Comparison of ENCODE assay signal across 8 mouse cellular contexts in the genomic region with DNA sequence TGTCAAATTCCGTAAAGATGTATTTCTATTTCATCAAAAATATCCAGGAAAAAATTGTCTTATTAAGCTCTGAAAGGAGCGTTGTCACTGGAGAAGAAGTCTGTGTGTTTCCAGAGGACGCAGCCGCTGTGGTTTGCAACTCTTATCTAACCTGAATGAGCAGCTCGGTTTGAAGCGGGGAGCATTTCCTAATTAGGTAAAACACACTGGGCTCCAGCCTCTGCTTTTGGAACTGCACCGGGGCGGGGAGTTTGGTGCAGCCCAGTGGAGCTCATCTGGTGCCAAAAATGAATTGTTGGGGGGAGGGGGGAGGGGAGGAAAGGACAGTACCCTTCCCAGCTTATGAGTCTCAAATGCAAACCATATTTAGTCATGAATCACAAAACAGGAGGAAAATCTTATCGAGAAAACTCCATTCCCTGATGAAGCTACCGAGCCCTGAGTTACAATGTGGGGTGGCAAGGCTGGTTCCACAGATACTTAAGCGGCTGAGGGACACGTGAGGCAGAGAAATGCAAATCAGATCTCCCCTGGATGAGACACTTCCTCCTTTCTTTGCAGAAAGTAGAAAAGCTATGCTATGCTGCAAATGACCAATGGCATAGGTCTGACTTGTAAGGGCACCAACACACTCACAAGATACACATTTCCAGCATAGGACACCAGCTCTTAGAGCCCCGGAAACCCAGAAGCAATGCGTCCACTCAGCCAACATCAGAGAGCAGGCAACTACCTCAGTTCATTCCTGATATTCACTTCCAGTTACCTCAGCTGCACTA. TPM values are rescaled to one million over a fixed set of nuclear protein-coding genes. Genes with fewer than 3 reads are reported as not detected.
A peak's percentile ranks its signal among the peaks of the same experiment; 100 is the strongest.
DNase-seq lines count a peak whose midpoint lies in the region; ATAC-seq and TF ChIP-seq lines count a peak whose summit lies in the region.

No protein-coding gene starts in this region.

- no peaks in the 10 kb centered on the region for H3K4me1 ChIP-seq in midbrain, embryonic 16.5 days (ENCODE audit: control insufficient read depth, insufficient read depth, low read length)
- no peaks in the 10 kb centered on the region for H3K4me1 ChIP-seq in midbrain, embryonic 15.5 days
- H3K4me1 ChIP-seq in heart, adult 2 months (ENCODE audit: control insufficient read depth, insufficient read depth, low read length) = no peaks in the 10 kb centered on the region
- peaks cover 13% of the 10 kb centered on the region; the same call in 1 of the 2 replicates for H3K4me1 ChIP-seq in limb, embryonic 15.5 days
- peaks cover 12% of the 10 kb centered on the region; the same call in 1 of the 2 replicates for H3K4me1 ChIP-seq in spleen, adult 2 months (ENCODE audit: control insufficient read depth, insufficient read depth, insufficient read length)
- no peaks in the 10 kb centered on the region for H3K4me1 ChIP-seq in hindbrain, embryonic 11.5 days (replicated peaks; ENCODE audit: control insufficient read depth, insufficient read depth, low read length)

- no peaks in the 10 kb centered on the region for H3K27me3 ChIP-seq in midbrain, embryonic 16.5 days (ENCODE audit: control insufficient read depth, insufficient read depth, low read depth, low read length)
- H3K27me3 ChIP-seq in midbrain, embryonic 15.5 days (replicated peaks) = no peaks in the 10 kb centered on the region
- no peaks in the 10 kb centered on the region for H3K27me3 ChIP-seq in heart, adult 2 months (ENCODE audit: control insufficient read depth, insufficient read depth, low read length)
- no peaks in the 10 kb centered on the region for H3K27me3 ChIP-seq in limb, embryonic 15.5 days
- H3K27me3 ChIP-seq in spleen, adult 2 months (ENCODE audit: control insufficient read depth, insufficient read depth, low read length) = no peaks in the 10 kb centered on the region
- H3K27me3 ChIP-seq in hindbrain, embryonic 11.5 days (ENCODE audit: control insufficient read depth, insufficient read depth, low read length) = no peaks in the 10 kb centered on the region

- peak overlapping the region; percentile 19; the same call in 1 of the 2 replicates for H3K4me2 ChIP-seq in midbrain, embryonic 16.5 days (ENCODE audit: low read length)
- no peak overlapping the region for H3K4me2 ChIP-seq in midbrain, embryonic 15.5 days
- peak overlapping the region; percentile 29 for H3K4me2 ChIP-seq in limb, embryonic 15.5 days
- no peak overlapping the region for H3K4me2 ChIP-seq in hindbrain, embryonic 11.5 days (replicated peaks; ENCODE audit: low read depth, low read length)

- TF ChIP-seq CTCF in heart, adult 2 months (IDR thresholded peaks at IDR 0.05) = no peak
- no peak for TF ChIP-seq CTCF in spleen, adult 2 months (IDR thresholded peaks at IDR 0.05; ENCODE audit: extremely low read depth, insufficient read depth, insufficient read length, insufficient replicate concordance)

- 0 out of 2 replicates have a peak, but pooled peaks have one; percentile 7 for TF ChIP-seq POLR2A in heart, adult 2 months (IDR thresholded peaks at IDR 0.05; ENCODE audit: insufficient read depth, low read depth, low read length)
- TF ChIP-seq POLR2A in spleen, adult 2 months (IDR thresholded peaks at IDR 0.05; ENCODE audit: low read depth, low read length) = no peak

- ATAC-seq in midbrain, embryonic 16.5 days = no peak
- no peak for ATAC-seq in midbrain, embryonic 15.5 days (replicated peaks)
- 0 out of 2 replicates have a peak, but pooled peaks have one; percentile 41 for ATAC-seq in limb, embryonic 15.5 days (ENCODE audit: insufficient number of reproducible peaks, low FRiP score, low TSS enrichment, low read depth)
- no peak for ATAC-seq in hindbrain, embryonic 11.5 days (ENCODE audit: low FRiP score)

- no peaks in the 10 kb centered on the region for H3K79me2 ChIP-seq in heart, adult 2 months (replicated peaks; ENCODE audit: control insufficient read depth, insufficient read depth, low read length)

- intact Hi-C loops in heart, adult 2 months (cut with DNase I) = no loop called here

- H3K27ac ChIP-seq in midbrain, embryonic 16.5 days (ENCODE audit: low read length) = no peak overlapping the region
- H3K27ac ChIP-seq in midbrain, embryonic 15.5 days = no peak overlapping the region
- H3K27ac ChIP-seq in heart, adult 2 months = peak overlapping the region; percentile 57
- H3K27ac ChIP-seq in limb, embryonic 15.5 days = peak overlapping the region; percentile 57
- peak overlapping the region; percentile 27 for H3K27ac ChIP-seq in spleen, adult 2 months (ENCODE audit: insufficient read depth, low read length)
- H3K27ac ChIP-seq in hindbrain, embryonic 11.5 days (ENCODE audit: low read depth, low read length) = no peak overlapping the region

- H3K9ac ChIP-seq in midbrain, embryonic 16.5 days (ENCODE audit: low read depth, low read length) = no peak overlapping the region
- H3K9ac ChIP-seq in midbrain, embryonic 15.5 days = no peak overlapping the region
- H3K9ac ChIP-seq in heart, adult 2 months (ENCODE audit: low read depth, low read length) = peak overlapping the region; percentile 22
- H3K9ac ChIP-seq in limb, embryonic 15.5 days = no peak overlapping the region
- no peak overlapping the region for H3K9ac ChIP-seq in hindbrain, embryonic 11.5 days (ENCODE audit: low read depth, low read length)

- H3K4me3 ChIP-seq in midbrain, embryonic 16.5 days (ENCODE audit: low read depth, low read length) = no peak overlapping the region
- no peak overlapping the region for H3K4me3 ChIP-seq in midbrain, embryonic 15.5 days
- H3K4me3 ChIP-seq in heart, adult 2 months = peak overlapping the region; percentile 25
- H3K4me3 ChIP-seq in limb, embryonic 15.5 days = peak overlapping the region; percentile 25
- H3K4me3 ChIP-seq in spleen, adult 2 months (ENCODE audit: extremely low read depth, insufficient read depth, insufficient read length) = peak overlapping the region; percentile 21; the same call in 1 of the 2 replicates
- H3K4me3 ChIP-seq in hindbrain, embryonic 11.5 days (ENCODE audit: low read depth, low read length) = no peak overlapping the region

- no peaks in the 10 kb centered on the region for H3K9me3 ChIP-seq in midbrain, embryonic 16.5 days (replicated peaks; ENCODE audit: control insufficient read depth, low read length, poor library complexity, severe bottlenecking)
- no peaks in the 10 kb centered on the region for H3K9me3 ChIP-seq in midbrain, embryonic 15.5 days
- H3K9me3 ChIP-seq in limb, embryonic 15.5 days = no peaks in the 10 kb centered on the region
- no peaks in the 10 kb centered on the region for H3K9me3 ChIP-seq in hindbrain, embryonic 11.5 days (ENCODE audit: control insufficient read depth, low read length)

- WGBS in midbrain, embryonic 16.5 days = 50% methylated on average over 14 of the region's 14 CpGs
- 50% methylated on average over 14 of the region's 14 CpGs for WGBS in midbrain, embryonic 15.5 days
- WGBS in heart, adult 2 months = 21% methylated on average over 14 of the region's 14 CpGs
- WGBS in limb, embryonic 15.5 days = 34% methylated on average over 14 of the region's 14 CpGs
- 15% methylated on average over 14 of the region's 14 CpGs for WGBS in spleen, adult 2 months
- WGBS in hindbrain, embryonic 11.5 days = 57% methylated on average over 14 of the region's 14 CpGs

- no peak for TF ChIP-seq EP300 in heart, adult 2 months (IDR thresholded peaks at IDR 0.05; ENCODE audit: insufficient read depth, low read depth, low read length)

- H3K36me3 ChIP-seq in midbrain, embryonic 16.5 days (ENCODE audit: control insufficient read depth, insufficient read depth, low read length) = no peaks in the 10 kb centered on the region
- H3K36me3 ChIP-seq in midbrain, embryonic 15.5 days (replicated peaks) = no peaks in the 10 kb centered on the region
- H3K36me3 ChIP-seq in heart, adult 2 months (ENCODE audit: control insufficient read depth, insufficient read depth, low read length) = no peaks in the 10 kb centered on the region; the same call in 1 of the 2 replicates
- H3K36me3 ChIP-seq in limb, embryonic 15.5 days = no peaks in the 10 kb centered on the region
- H3K36me3 ChIP-seq in spleen, adult 2 months (ENCODE audit: control insufficient read depth, insufficient read depth, low read length) = no peaks in the 10 kb centered on the region
- H3K36me3 ChIP-seq in hindbrain, embryonic 11.5 days (ENCODE audit: control insufficient read depth, insufficient read depth, low read length) = no peaks in the 10 kb centered on the region

- peak in 1 of 2 experiments; percentile 43 for DNase-seq in heart, adult 2 months
- peak; percentile 45 to 54 for DNase-seq in spleen, adult 2 months (ENCODE audit: low read depth in 1 of 2, low spot score in 2 of 2)
- no peak for DNase-seq in left cerebral cortex, adult 11 months (ENCODE audit: low spot score)
- DNase-seq in ovary, adult 18-20 months (ENCODE audit: low spot score) = no peak
- DNase-seq in hindbrain, embryonic 11.5 days (ENCODE audit: low spot score) = no peak

RNA-seq across cellular contexts. Expression of gene Acta2, which starts 1.1 kb away (rescaled TPM):
- 11.9 and 12.5 TPM in 2 replicates for polyA plus RNA-seq in midbrain, embryonic 16.5 days (2015; fragmentation: Nextera tagmentation; extraction: Ambion mirVana)
- 12.0 and 13.4 TPM in 2 replicates for polyA plus RNA-seq in midbrain, embryonic 15.5 days (2015; fragmentation: Nextera tagmentation; extraction: Ambion mirVana)
- 100 to 1,000 TPM; 134 to 152 TPM for total RNA-seq in heart, adult 2 months (2021)
- polyA plus RNA-seq in heart, adult 2 months (2012; rRNA removed) = 517 and 1,089 TPM in 2 replicates
- polyA plus RNA-seq in limb, embryonic 15.5 days (2015; fragmentation: Nextera tagmentation; extraction: Ambion mirVana) = 223 and 331 TPM in 2 replicates
- polyA plus RNA-seq in spleen, adult 2 months (2012; rRNA removed) = 156 and 182 TPM in 2 replicates
- 36.8 and 41.7 TPM in 2 replicates for polyA plus RNA-seq in hindbrain, embryonic 11.5 days (2014; fragmentation: Nextera tagmentation; extraction: Ambion mirVana)

RNA-seq across cellular contexts. Expression of gene Fas, which starts 36.2 kb away (rescaled TPM):
- 0.60 and 1.5 TPM in 2 replicates for polyA plus RNA-seq in midbrain, embryonic 16.5 days (2015; fragmentation: Nextera tagmentation; extraction: Ambion mirVana)
- polyA plus RNA-seq in midbrain, embryonic 15.5 days (2015; fragmentation: Nextera tagmentation; extraction: Ambion mirVana) = 0.44 and 1.0 TPM in 2 replicates
- 10 to 100 TPM; 12.1 to 17.4 TPM for total RNA-seq in heart, adult 2 months (2021)
- polyA plus RNA-seq in heart, adult 2 months (2012; rRNA removed) = 5.1 and 9.3 TPM in 2 replicates
- polyA plus RNA-seq in limb, embryonic 15.5 days (2015; fragmentation: Nextera tagmentation; extraction: Ambion mirVana) = 7.0 and 7.3 TPM in 2 replicates
- polyA plus RNA-seq in spleen, adult 2 months (2012; rRNA removed) = 1.1 and 1.4 TPM in 2 replicates
- polyA plus RNA-seq in hindbrain, embryonic 11.5 days (2014; fragmentation: Nextera tagmentation; extraction: Ambion mirVana) = 0.49 and 1.2 TPM in 2 replicates

Comparison
In these comparisons a context has a peak if more than half of its experiments do, and no peak if none do; other contexts are left out.
1. H3K4me2 ChIP-seq: peak in midbrain, embryonic 16.5 days (single experiment) and limb, embryonic 15.5 days (single experiment); none in midbrain, embryonic 15.5 days (single experiment) and hindbrain, embryonic 11.5 days (single experiment).
2. H3K27ac ChIP-seq: peak in heart, adult 2 months (single experiment), limb, embryonic 15.5 days (single experiment) and spleen, adult 2 months (single experiment); none in midbrain, embryonic 16.5 days (single experiment), midbrain, embryonic 15.5 days (single experiment) and hindbrain, embryonic 11.5 days (single experiment).
3. H3K4me3 ChIP-seq: peak in heart, adult 2 months (single experiment), limb, embryonic 15.5 days (single experiment) and spleen, adult 2 months (single experiment); none in midbrain, embryonic 16.5 days (single experiment), midbrain, embryonic 15.5 days (single experiment) and hindbrain, embryonic 11.5 days (single experiment).
4. DNase-seq: peak in spleen, adult 2 months (2 of 2); none in left cerebral cortex, adult 11 months (single experiment), ovary, adult 18-20 months (single experiment) and hindbrain, embryonic 11.5 days (single experiment).